24 mouse cellular contexts compared by ENCODE assay signal in genomic region chr4:114882232-114882631, GRCm38 (mm10). TPM values are rescaled to one million over a fixed set of nuclear protein-coding genes. Genes with fewer than 3 reads are reported as not detected.
"Had no signal": no experiment of that assay in that cellular context is flagged by ENCODE, and none has a peak within 500 bp of the region (broad histone marks: within the 10 kb centered on the region; RNA-seq: fewer than 3 reads in every experiment).

No protein-coding gene starts in this region.

- H3K9ac ChIP-seq: neural tube, embryonic 13.5 days; neural tube, embryonic 15.5 days; stomach, embryonic 15.5 days had no signal

- H3K4me1 ChIP-seq: neural tube, embryonic 13.5 days; neural tube, embryonic 15.5 days; stomach, embryonic 15.5 days had no signal

- DNase-seq: retina, postnatal 1 day; right cerebral cortex, adult 18-20 months; right cerebral cortex, postnatal 14 days; right cerebral cortex, postnatal 25 days; right cerebral cortex, postnatal 4 days; spleen, adult 18-20 months; thymus, adult 18-20 months; thymus, adult 2 months; thymus, postnatal 14 days; thymus, postnatal 25 days; thymus, postnatal 36 days; thymus, postnatal 4 days had no signal

- H3K9me3 ChIP-seq: neural tube, embryonic 13.5 days; neural tube, embryonic 15.5 days; stomach, embryonic 15.5 days had no signal

- H3K36me3 ChIP-seq: neural tube, embryonic 13.5 days; neural tube, embryonic 15.5 days; stomach, embryonic 15.5 days had no signal

- H3K4me3 ChIP-seq: neural tube, embryonic 13.5 days; neural tube, embryonic 15.5 days; stomach, embryonic 15.5 days had no signal

- H3K27ac ChIP-seq: neural tube, embryonic 13.5 days; neural tube, embryonic 15.5 days; stomach, embryonic 15.5 days; stomach, postnatal 0 days had no signal

- H3K27me3 ChIP-seq: neural tube, embryonic 15.5 days; stomach, embryonic 15.5 days had no signal

- H3K4me2 ChIP-seq: neural tube, embryonic 13.5 days; neural tube, embryonic 15.5 days; stomach, embryonic 15.5 days had no signal

RNA-seq across cellular contexts. Expression of gene Foxd2, which starts 26.4 kb away (rescaled TPM):
- polyA plus RNA-seq: neural tube, embryonic 14.5 days; stomach, embryonic 14.5 days; stomach, embryonic 16.5 days; stomach, postnatal 0 days had no signal

RNA-seq across cellular contexts. Expression of gene Foxe3, which starts 43.6 kb away (rescaled TPM):
- total RNA-seq: neutrophil, adult 5-6 weeks had no signal
- polyA plus RNA-seq: neural tube, embryonic 13.5 days; neural tube, embryonic 14.5 days; neural tube, embryonic 15.5 days; small intestine, adult 2 months; spleen, adult 2 months; stomach, embryonic 14.5 days; stomach, embryonic 15.5 days; stomach, embryonic 16.5 days; stomach, postnatal 0 days; thymus, postnatal 0 days; urinary bladder, adult 2 months had no signal
